Comparison of ENCODE assay signal across 9 mouse cellular contexts in genomic region chr13:55447543-55447943, GRCm38 (mm10). TPM values are rescaled to one million over a fixed set of nuclear protein-coding genes. Genes with fewer than 3 reads are reported as not detected.
DNase-seq lines count a peak whose midpoint lies in the region; TF ChIP-seq lines count a peak whose summit lies in the region.
"Had no signal": no experiment of that assay in that cellular context is flagged by ENCODE, and none has a peak within 500 bp of the region (broad histone marks: within the 10 kb centered on the region; RNA-seq: fewer than 3 reads in every experiment).

No protein-coding gene starts in this region.

- peak in 1 of 2 experiments; percentile 56 for DNase-seq in heart, adult 2 months
- DNase-seq in heart, postnatal 4 days = no peak
- DNase-seq in liver = peak; percentile 31
- DNase-seq in cerebellum, adult 11-12 months = no peak
- DNase-seq in adrenal gland, postnatal 10 days = no peak
- DNase-seq in layer of hippocampus, adult 2 months (ENCODE audit: low spot score in 2 of 2) = no peak

- peak overlapping the region; percentile 34; the same call in 1 of the 2 replicates for H3K9ac ChIP-seq in heart, adult 2 months (ENCODE audit: low read depth, low read length)
- H3K9ac ChIP-seq in ES-Bruce4 (ENCODE audit: low read depth, poor library complexity, severe bottlenecking) = no peak overlapping the region

- intact Hi-C loops in heart, adult 2 months (cut with DNase I) = loop anchor here (2.0 kb wide), 1 partner anchor 25 kb away; no protein-coding TSS in a partner anchor

- no peak overlapping the region; the same call in 1 of the 2 replicates for H3K27ac ChIP-seq in heart, adult 2 months
- 0 out of 2 replicates have a peak overlapping the region, but pooled peaks have one; percentile 7 for H3K27ac ChIP-seq in ES-Bruce4 (ENCODE audit: insufficient read depth, low read length)
- peak overlapping the region; percentile 88 for H3K27ac ChIP-seq in small intestine, adult 2 months (ENCODE audit: insufficient read depth, low read depth, low read length)
- no peak overlapping the region for H3K27ac ChIP-seq in layer of hippocampus, adult 2 months
- H3K27ac ChIP-seq: kidney, embryonic 15.5 days had no signal

- H3K36me3 ChIP-seq in heart, adult 2 months (ENCODE audit: control insufficient read depth, insufficient read depth, low read length) = peaks cover 6% of the 10 kb centered on the region; the same call in 1 of the 2 replicates
- peaks cover 15% of the 10 kb centered on the region for H3K36me3 ChIP-seq in ES-Bruce4 (ENCODE audit: control insufficient read depth, insufficient read depth, low read length, poor library complexity, severe bottlenecking)
- peaks cover 23% of the 10 kb centered on the region for H3K36me3 ChIP-seq in small intestine, adult 2 months (ENCODE audit: control insufficient read depth, insufficient read depth, low read length)

- no peak overlapping the region for H3K4me3 ChIP-seq in heart, adult 2 months
- no peak overlapping the region for H3K4me3 ChIP-seq in ES-Bruce4 (ENCODE audit: low read depth, low read length)
- H3K4me3 ChIP-seq in small intestine, adult 2 months (ENCODE audit: low read depth, low read length) = no peak overlapping the region
- no peak overlapping the region for H3K4me3 ChIP-seq in layer of hippocampus, adult 2 months
- H3K4me3 ChIP-seq: kidney, embryonic 15.5 days had no signal

- H3K4me1 ChIP-seq in heart, adult 2 months (ENCODE audit: control insufficient read depth, insufficient read depth, low read length) = peaks cover 23% of the 10 kb centered on the region
- peaks cover 12% of the 10 kb centered on the region for H3K4me1 ChIP-seq in ES-Bruce4 (ENCODE audit: control insufficient read depth, insufficient read depth, low read length)
- peaks cover 55% of the 10 kb centered on the region for H3K4me1 ChIP-seq in small intestine, adult 2 months (ENCODE audit: control insufficient read depth, insufficient read depth, insufficient read length, low read length)

- TF ChIP-seq POLR2A in heart, adult 2 months (IDR thresholded peaks at IDR 0.05; ENCODE audit: insufficient read depth, low read depth, low read length) = no peak
- no peak for TF ChIP-seq POLR2A in ES-Bruce4 (IDR thresholded peaks at IDR 0.05; ENCODE audit: insufficient read depth, low read length)
- TF ChIP-seq POLR2A in small intestine, adult 2 months (IDR thresholded peaks at IDR 0.05; ENCODE audit: low read depth, low read length) = peak; percentile 23; the same call in 1 of the 2 replicates

- H3K79me2 ChIP-seq in heart, adult 2 months (replicated peaks; ENCODE audit: control insufficient read depth, insufficient read depth, low read length) = peaks cover 3% of the 10 kb centered on the region

- no peak for TF ChIP-seq CTCF in heart, adult 2 months (IDR thresholded peaks at IDR 0.05)
- no peak for TF ChIP-seq CTCF in ES-Bruce4 (IDR thresholded peaks at IDR 0.05; ENCODE audit: low read depth, low read length)
- TF ChIP-seq CTCF in small intestine, adult 2 months (IDR thresholded peaks at IDR 0.05; ENCODE audit: extremely low read depth, insufficient read length, insufficient replicate concordance, low read depth, low read length) = no peak
- no peak for TF ChIP-seq CTCF in layer of hippocampus, adult 2 months (conservative IDR thresholded peaks at IDR 0.05)

- no peak for TF ChIP-seq EP300 in heart, adult 2 months (IDR thresholded peaks at IDR 0.05; ENCODE audit: insufficient read depth, low read depth, low read length)
- no peak for TF ChIP-seq EP300 in ES-Bruce4 (IDR thresholded peaks at IDR 0.05; ENCODE audit: insufficient read depth, low read depth, low read length)

- no peaks in the 10 kb centered on the region for H3K9me3 ChIP-seq in ES-Bruce4 (replicated peaks; ENCODE audit: control insufficient read depth, insufficient read depth, low read length, poor library complexity, severe bottlenecking)
- H3K9me3 ChIP-seq: kidney, embryonic 15.5 days had no signal

- no peaks in the 10 kb centered on the region for H3K27me3 ChIP-seq in heart, adult 2 months (ENCODE audit: control insufficient read depth, insufficient read depth, low read length)
- H3K27me3 ChIP-seq in ES-Bruce4 (ENCODE audit: control insufficient read depth, insufficient read depth, low read length, poor library complexity, severe bottlenecking) = no peaks in the 10 kb centered on the region
- no peaks in the 10 kb centered on the region for H3K27me3 ChIP-seq in small intestine, adult 2 months (ENCODE audit: control insufficient read depth, insufficient read depth, low read length)
- H3K27me3 ChIP-seq: kidney, embryonic 15.5 days had no signal

- WGBS in heart, adult 2 months = 23% methylated on average over 3 of the region's 3 CpGs
- 42% methylated on average over 3 of the region's 3 CpGs for WGBS in small intestine, adult 2 months

RNA-seq across cellular contexts. Expression of gene Grk6, which starts 2.7 kb away (rescaled TPM):
- total RNA-seq in heart, adult 2 months (2021) = 10 to 100 TPM; 17.1 to 19.5 TPM
- 22.5 and 29.0 TPM in 2 replicates for polyA plus RNA-seq in heart, adult 2 months (2012; rRNA removed)
- total RNA-seq in heart, postnatal 4 days (2021) = 10 to 100 TPM; 29.9 to 31.1 TPM
- polyA plus RNA-seq in ES-Bruce4 (2011; ENCODE audit: insufficient read depth, insufficient read length, low read depth, missing spikeins) = 58.2 and 63.4 TPM in 2 replicates
- 21.1 and 38.4 TPM in 2 replicates for polyA plus RNA-seq in small intestine, adult 2 months (2012; rRNA removed)
- total RNA-seq in adrenal gland, postnatal 10 days (2021) = 10 to 100 TPM; 40.2 to 47.0 TPM
- 10 to 100 TPM; 64.8 to 65.8 TPM for total RNA-seq in layer of hippocampus, adult 2 months (2021)

RNA-seq across cellular contexts. Expression of gene Prr7, which starts 16.5 kb away (rescaled TPM):
- total RNA-seq in heart, adult 2 months (2021) = under 1 TPM; 0.86 to 0.94 TPM
- polyA plus RNA-seq in heart, adult 2 months (2012; rRNA removed) = 0.53 and 1.1 TPM in 2 replicates
- total RNA-seq in heart, postnatal 4 days (2021) = 1 to 10 TPM; 2.1 to 2.3 TPM
- 3.1 and 3.4 TPM in 2 replicates for polyA plus RNA-seq in ES-Bruce4 (2011; ENCODE audit: insufficient read depth, insufficient read length, low read depth, missing spikeins)
- polyA plus RNA-seq in small intestine, adult 2 months (2012; rRNA removed) = 5.9 and 8.2 TPM in 2 replicates
- total RNA-seq in adrenal gland, postnatal 10 days (2021) = 1 to 10 TPM; 3.7 to 4.2 TPM
- total RNA-seq in layer of hippocampus, adult 2 months (2021) = 10 to 100 TPM; 83.0 to 84.5 TPM

RNA-seq across cellular contexts. Expression of gene F12, which starts 20.9 kb away (rescaled TPM):
- total RNA-seq in heart, adult 2 months (2021) = not detected
- polyA plus RNA-seq in heart, adult 2 months (2012; rRNA removed) = 0.23 TPM in 1 of 2 replicates, not detected in the other
- total RNA-seq in heart, postnatal 4 days (2021) = not detected
- polyA plus RNA-seq in ES-Bruce4 (2011; ENCODE audit: insufficient read depth, insufficient read length, low read depth, missing spikeins) = not detected in 2 replicates
- 0.41 and 0.60 TPM in 2 replicates for polyA plus RNA-seq in small intestine, adult 2 months (2012; rRNA removed)
- 100 to 1,000 TPM in 1 of 2 experiments, 10 to 100 TPM in 1; 39.7 to 101 TPM for total RNA-seq in adrenal gland, postnatal 10 days (2021)
- total RNA-seq in layer of hippocampus, adult 2 months (2021) = under 1 TPM; 0.44 to 0.93 TPM

RNA-seq across cellular contexts. Expression of gene Pfn3, which starts 32.5 kb away (rescaled TPM):
- total RNA-seq in heart, adult 2 months (2021) = not detected
- not detected in 2 replicates for polyA plus RNA-seq in heart, adult 2 months (2012; rRNA removed)
- not detected for total RNA-seq in heart, postnatal 4 days (2021)
- not detected in 2 replicates for polyA plus RNA-seq in ES-Bruce4 (2011; ENCODE audit: insufficient read depth, insufficient read length, low read depth, missing spikeins)
- not detected in 2 replicates for polyA plus RNA-seq in small intestine, adult 2 months (2012; rRNA removed)
- not detected for total RNA-seq in adrenal gland, postnatal 10 days (2021)
- total RNA-seq in layer of hippocampus, adult 2 months (2021) = not detected
- polyA plus RNA-seq: kidney, embryonic 15.5 days had no signal

RNA-seq across cellular contexts. Expression of gene Dbn1, which starts 40.4 kb away (rescaled TPM):
- 1 to 10 TPM; 4.8 to 9.3 TPM for total RNA-seq in heart, adult 2 months (2021)
- polyA plus RNA-seq in heart, adult 2 months (2012; rRNA removed) = 10.4 and 11.5 TPM in 2 replicates
- 10 to 100 TPM; 64.5 to 66.8 TPM for total RNA-seq in heart, postnatal 4 days (2021)
- 43.6 and 44.3 TPM in 2 replicates for polyA plus RNA-seq in ES-Bruce4 (2011; ENCODE audit: insufficient read depth, insufficient read length, low read depth, missing spikeins)
- 8.9 and 9.8 TPM in 2 replicates for polyA plus RNA-seq in small intestine, adult 2 months (2012; rRNA removed)
- total RNA-seq in adrenal gland, postnatal 10 days (2021) = 10 to 100 TPM; 32.1 to 41.6 TPM
- 100 to 1,000 TPM; 396 to 403 TPM for total RNA-seq in layer of hippocampus, adult 2 months (2021)

Comparison
In these comparisons a context has a peak if more than half of its experiments do, and no peak if none do; other contexts are left out.
1. H3K27ac ChIP-seq: peak in ES-Bruce4 (single experiment) and small intestine, adult 2 months (single experiment); none in heart, adult 2 months (single experiment) and layer of hippocampus, adult 2 months (single experiment).
2. RNA of gene Prr7, which starts 16.5 kb away (total RNA-seq): 83.0 to 84.5 TPM in layer of hippocampus, adult 2 months; 3.7 to 4.2 TPM in adrenal gland, postnatal 10 days, 2.1 to 2.3 TPM in heart, postnatal 4 days and 0.86 to 0.94 TPM in heart, adult 2 months; every median in the first group is over 10 times any median in the second.
3. RNA of gene F12, which starts 20.9 kb away (total RNA-seq): 39.7 to 101 TPM in adrenal gland, postnatal 10 days; 0.44 to 0.93 TPM in layer of hippocampus, adult 2 months, not detected in heart, postnatal 4 days and not detected in heart, adult 2 months; every median in the first group is over 10 times any median in the second.